Mouse (Mus musculus) midbrain, embryonic 15.5 days (tissue): ENCODE data around the gene Tsnax. TPM values are rescaled to one million over a fixed set of nuclear protein-coding genes. Genes with fewer than 3 reads are reported as not detected.
A peak's percentile ranks its signal among the peaks of the same experiment; 100 is the strongest.

Source experiments
- ATAC-seq: fragments of 200-750 bp; cut with Nextera tagmentation; replicated peaks from 2 replicates; pipeline ENCODE4 v1.8.0; 2017; ENCODE audit warnings: moderate TSS enrichment
- H3K27ac ChIP-seq: fragments of 300-500 bp; sonication (generic); 2 replicates; pipeline ENCODE4 v1.5.1; 2015; ENCODE audit warnings: mild to moderate bottlenecking, inconsistent platforms
- H3K27me3 ChIP-seq: fragments of 300-500 bp; sonication (generic); replicated peaks from 2 replicates; pipeline ENCODE4 v1.6.1; 2015; ENCODE audit warnings: inconsistent platforms
- H3K36me3 ChIP-seq: fragments of 300-500 bp; sonication (generic); replicated peaks from 2 replicates; pipeline ENCODE4 v1.6.1; 2015; ENCODE audit warnings: inconsistent platforms
- H3K4me1 ChIP-seq: fragments of 300-500 bp; sonication (generic); 2 replicates; pipeline ENCODE4 v1.6.1; 2015; ENCODE audit warnings: inconsistent platforms
- H3K4me2 ChIP-seq: fragments of 300-500 bp; sonication (generic); 2 replicates; pipeline ENCODE4 v1.6.1; 2015; ENCODE audit warnings: inconsistent platforms, mild to moderate bottlenecking, moderate library complexity
- H3K4me3 ChIP-seq: fragments of 300-500 bp; sonication (generic); 2 replicates; pipeline ENCODE4 v1.5.1; 2015; ENCODE audit warnings: mild to moderate bottlenecking, inconsistent platforms
- H3K9ac ChIP-seq: fragments of 300-500 bp; sonication (generic); 2 replicates; pipeline ENCODE4 v1.6.1; 2015; ENCODE audit warnings: mild to moderate bottlenecking, inconsistent platforms
- H3K9me3 ChIP-seq: fragments of 300-500 bp; sonication (generic); 2 replicates; pipeline ENCODE4 v1.6.1; 2016; ENCODE audit warnings: inconsistent platforms
- WGBS: fragments of 180-500 bp; shearing (Covaris S2); methylation state at CpG from one replicate; pipeline ENCODE4 v1.1.7; 2015; ENCODE audit warnings: mixed read lengths; 5-methylcytosine and 5-hydroxymethylcytosine counted together
- microRNA-seq: library from miRNA; unstranded; fragments of <30 nt; microRNA quantifications from one replicate; pipeline ENCODE4, GENCODE M21; 2016
- polyA plus RNA-seq: library from polyadenylated mRNA; unstranded; fragments of >200 nt; fragmentation: Nextera tagmentation; extraction: Ambion mirVana; gene quantifications from 2 replicates; pipeline ENCODE4 v1.2.1, GENCODE M21; 2015

Tsnax gene
- polyA plus RNA-seq, 1 experiment from 2014 or later = 234 TPM

DNA sequence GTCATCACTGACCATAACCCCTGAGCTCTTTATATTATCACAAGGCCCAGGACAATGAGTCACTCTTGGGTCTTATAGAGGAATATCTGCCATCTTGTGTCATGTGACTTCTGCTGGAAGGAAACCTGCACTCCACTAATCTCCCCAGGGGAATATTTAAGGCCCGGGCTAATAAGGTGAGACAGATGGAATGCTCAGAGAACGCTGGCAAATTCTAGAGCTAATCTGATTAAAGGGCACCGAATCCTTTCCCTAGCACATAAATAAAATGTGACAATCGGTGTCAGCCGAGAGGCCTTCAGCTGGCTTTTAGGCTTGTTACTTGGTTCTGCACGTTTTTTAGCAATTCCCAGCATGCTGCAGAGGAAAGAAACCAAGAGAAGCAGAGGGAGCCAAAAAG, 56.9 kb downstream of the Tsnax start:
- Histone ChIP-seq H3K9me3 (no peaks in the 10 kb centered on the region), H3K27ac (0 out of 2 replicates have a peak overlapping the region, but pooled peaks have one; percentile 28), H3K4me2 (no peak overlapping the region), H3K4me3 (no peak overlapping the region), H3K27me3 (no peaks in the 10 kb centered on the region), H3K9ac (no peak overlapping the region), H3K36me3 (no peaks in the 10 kb centered on the region), H3K4me1 (peaks cover 3% of the 10 kb centered on the region; the same call in 1 of the 2 replicates)
- 26% methylated on average over 6 of the region's 6 CpGs for WGBS
- no peak for ATAC-seq

DNA sequence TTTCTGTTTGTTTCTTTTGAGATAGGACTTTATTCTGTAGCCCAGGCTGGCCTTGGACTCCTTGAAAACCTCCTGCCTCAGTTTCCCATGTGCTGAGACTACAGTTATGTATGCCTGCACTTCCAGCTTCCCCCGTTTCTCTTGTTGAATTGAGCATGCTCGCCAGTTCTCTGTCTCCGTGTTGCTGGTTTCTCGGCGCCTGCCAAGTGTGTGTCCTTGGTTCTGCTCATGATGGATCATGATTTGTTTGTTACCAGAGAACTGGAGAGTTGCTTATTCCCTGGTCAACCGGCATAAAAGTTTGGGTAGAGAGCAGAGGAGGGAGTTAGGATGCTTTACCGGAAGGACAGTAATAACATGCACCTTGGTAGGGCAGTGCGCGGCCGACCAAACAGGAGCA, 61.3 kb downstream of the Tsnax start:
- peaks cover 10% of the 10 kb centered on the region; the same call in 1 of the 2 replicates for H3K4me1 ChIP-seq
- H3K9me3 ChIP-seq = no peaks in the 10 kb centered on the region
- 93% methylated on average over 10 of the region's 10 CpGs for WGBS
- H3K4me3 ChIP-seq = no peak overlapping the region
- H3K27me3 ChIP-seq = no peaks in the 10 kb centered on the region
- no peak overlapping the region for H3K4me2 ChIP-seq
- no peaks in the 10 kb centered on the region for H3K36me3 ChIP-seq
- no peak overlapping the region for H3K27ac ChIP-seq
- ATAC-seq = no peak
- no peak overlapping the region for H3K9ac ChIP-seq

DNA sequence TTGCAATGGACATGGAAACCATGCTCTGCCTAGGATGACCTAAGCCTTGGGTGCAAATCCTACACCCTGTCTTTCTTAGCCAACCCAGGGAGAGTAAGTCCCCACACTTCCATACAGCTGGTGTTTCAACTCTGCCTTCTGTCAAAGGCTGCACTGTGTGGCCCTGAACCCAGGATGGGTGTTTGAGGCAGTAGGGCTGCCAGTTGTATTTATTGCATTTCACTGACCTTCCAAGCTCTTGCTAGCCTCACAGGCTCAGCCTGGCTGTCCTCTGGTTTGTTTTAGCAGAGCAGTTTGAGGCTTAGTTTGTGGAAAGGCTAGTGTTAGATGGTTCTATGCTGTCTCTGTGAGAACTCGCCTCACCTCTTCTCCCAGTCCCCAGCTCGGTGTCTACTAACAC, 61.8 kb downstream of the Tsnax start:
- Histone ChIP-seq H3K27ac (no peak overlapping the region), H3K4me2 (no peak overlapping the region), H3K27me3 (no peaks in the 10 kb centered on the region), H3K36me3 (no peaks in the 10 kb centered on the region), H3K4me3 (no peak overlapping the region), H3K9ac (no peak overlapping the region), H3K4me1 (peaks cover 10% of the 10 kb centered on the region; the same call in 1 of the 2 replicates), H3K9me3 (no peaks in the 10 kb centered on the region)
- 92% methylated on average over 2 of the region's 2 CpGs for WGBS
- ATAC-seq = no peak

DNA sequence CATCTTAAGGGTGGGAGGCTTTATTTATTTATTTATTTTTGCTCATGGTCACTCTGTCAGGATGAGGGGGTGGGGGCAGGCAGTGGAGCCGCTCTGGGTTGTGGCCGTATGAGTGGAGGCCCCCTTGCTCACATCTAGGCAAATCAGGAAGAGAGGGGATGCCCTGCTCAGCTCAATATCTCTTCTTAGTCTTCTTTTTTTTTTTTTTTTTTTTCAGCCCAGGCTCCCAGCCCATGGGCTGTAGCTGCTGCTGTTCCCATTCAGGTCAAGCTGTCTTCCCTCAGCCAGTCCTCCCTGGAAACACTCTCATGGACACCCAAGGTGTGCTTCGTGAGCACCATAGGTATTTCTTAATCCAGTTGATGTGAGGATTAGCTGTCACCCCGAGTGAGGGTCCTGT, 62.6 kb downstream of the Tsnax start:
- Histone ChIP-seq H3K4me3 (no peak overlapping the region), H3K9me3 (no peaks in the 10 kb centered on the region), H3K4me1 (peaks cover 11% of the 10 kb centered on the region), H3K27ac (no peak overlapping the region), H3K4me2 (no peak overlapping the region), H3K36me3 (no peaks in the 10 kb centered on the region), H3K27me3 (no peaks in the 10 kb centered on the region), H3K9ac (no peak overlapping the region)
- WGBS = 82% methylated on average over 4 of the region's 4 CpGs
- ATAC-seq = no peak

DNA sequence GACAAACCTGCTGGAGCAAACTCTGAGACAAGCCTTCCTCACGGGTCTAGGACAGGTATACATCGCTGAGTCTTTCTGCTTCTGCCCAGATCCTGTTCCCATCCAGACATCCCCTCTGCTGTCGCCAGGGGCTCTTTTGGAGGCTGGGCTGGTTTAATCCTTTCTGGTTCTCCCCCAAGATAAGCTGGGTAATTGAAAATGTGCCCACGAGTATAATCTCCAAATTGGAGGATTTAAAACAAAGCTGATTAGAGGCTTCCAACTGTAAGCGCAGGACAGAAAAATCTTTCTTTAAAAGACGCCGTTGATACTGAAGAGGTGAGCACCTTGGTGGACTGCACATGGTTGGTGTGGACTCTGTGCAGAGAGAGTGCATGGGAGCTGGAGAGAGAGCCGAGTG, 64.5 kb downstream of the Tsnax start:
- ATAC-seq = no peak

DNA sequence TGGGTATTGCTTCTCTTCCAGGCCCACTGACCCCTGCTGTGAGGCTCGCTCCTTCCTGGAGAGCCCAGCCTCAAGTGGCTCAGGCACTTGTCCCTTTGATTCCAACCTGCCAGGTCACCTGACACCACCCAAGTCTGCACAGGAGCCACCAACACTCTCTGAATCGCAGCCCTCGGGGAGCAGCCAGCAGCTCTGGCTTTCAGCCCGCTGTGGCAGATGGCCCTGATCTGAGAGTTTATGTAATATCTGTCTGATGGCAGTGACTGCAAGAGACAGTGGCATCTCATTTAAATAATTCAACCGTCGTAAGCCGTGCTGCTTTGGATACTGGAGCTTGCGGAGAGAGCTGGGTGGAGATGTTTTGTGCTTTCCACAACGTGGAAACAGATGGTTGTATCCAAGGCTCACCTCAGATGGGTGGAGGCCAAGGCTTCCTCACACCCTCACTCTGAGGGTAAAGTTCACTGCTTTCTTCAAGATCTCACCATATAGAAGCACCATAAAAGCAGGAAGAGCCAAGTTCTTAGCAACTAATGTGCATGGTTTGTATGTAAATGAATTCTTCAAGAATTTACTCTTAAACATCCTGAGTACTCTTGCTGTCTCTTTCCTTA, 66.1 kb downstream of the Tsnax start:
- Histone ChIP-seq H3K36me3 (no peaks in the 10 kb centered on the region), H3K9me3 (no peaks in the 10 kb centered on the region), H3K9ac (no peak overlapping the region), H3K27me3 (no peaks in the 10 kb centered on the region), H3K4me1 (peaks cover 23% of the 10 kb centered on the region), H3K27ac (no peak overlapping the region), H3K4me2 (no peak overlapping the region), H3K4me3 (no peak overlapping the region)
- no peak; the same call in 1 of the 2 replicates for ATAC-seq
- 24% methylated on average over 9 of the region's 9 CpGs for WGBS

More for the DNA sequence above, 64.5 kb downstream of the Tsnax start:
- H3K9ac ChIP-seq = no peak overlapping the region
- H3K27ac ChIP-seq = no peak overlapping the region
- WGBS = 47% methylated on average over 8 of the region's 8 CpGs
- H3K36me3 ChIP-seq = no peaks in the 10 kb centered on the region
- peaks cover 23% of the 10 kb centered on the region for H3K4me1 ChIP-seq
- H3K9me3 ChIP-seq = no peaks in the 10 kb centered on the region
- no peak overlapping the region for H3K4me2 ChIP-seq
- H3K27me3 ChIP-seq = no peaks in the 10 kb centered on the region
- no peak overlapping the region for H3K4me3 ChIP-seq

DNA sequence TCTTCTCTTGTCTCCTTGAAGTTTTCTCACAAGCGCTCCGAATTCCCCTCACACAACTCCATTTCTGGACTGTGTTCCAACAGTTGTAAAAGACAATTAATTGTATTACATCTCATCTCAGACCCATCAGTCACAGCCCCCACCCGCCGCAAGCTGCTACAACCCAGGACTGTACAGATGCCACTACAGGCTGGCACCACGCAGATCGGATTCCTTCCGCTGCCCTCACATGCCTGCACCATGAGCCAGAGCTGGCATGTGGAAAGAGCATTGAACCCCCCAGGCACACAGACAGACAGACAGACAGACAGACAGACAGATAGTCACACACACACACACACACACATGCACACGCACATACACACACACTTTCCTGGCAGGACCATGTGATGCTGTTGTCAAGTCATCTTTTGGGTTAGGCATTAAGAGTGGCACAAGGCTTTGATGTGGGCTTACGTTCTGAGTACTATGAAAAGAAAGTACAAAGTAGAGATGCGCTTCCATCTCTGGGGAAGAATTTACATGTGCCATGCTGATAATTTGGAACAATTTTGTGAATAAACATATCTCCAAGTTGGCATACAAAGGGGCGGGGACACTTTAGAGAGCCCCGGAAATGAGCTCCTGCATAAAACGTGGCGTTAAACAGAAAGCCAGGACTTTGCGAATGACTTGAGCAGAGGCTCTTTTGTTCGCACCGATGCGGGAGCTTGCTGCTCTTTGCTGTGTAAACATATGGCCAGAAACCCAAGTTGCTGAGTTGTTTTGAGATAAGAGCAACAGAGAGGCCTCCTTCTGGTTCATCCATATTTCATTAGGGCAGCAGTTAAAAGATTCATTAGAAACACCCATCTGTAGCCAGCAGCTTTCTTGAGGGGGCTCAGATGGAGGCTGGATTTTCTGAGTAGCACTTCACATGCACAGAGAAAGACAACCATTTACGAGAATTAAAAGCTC, 67.9 kb downstream of the Tsnax start:
- WGBS = 58% methylated on average over 19 of the region's 19 CpGs
- H3K4me3 ChIP-seq = no peak overlapping the region
- H3K9me3 ChIP-seq = no peaks in the 10 kb centered on the region
- H3K27me3 ChIP-seq = no peaks in the 10 kb centered on the region
- no peak overlapping the region for H3K9ac ChIP-seq
- peak; percentile 17; the same call in 1 of the 2 replicates for ATAC-seq
- H3K36me3 ChIP-seq = no peaks in the 10 kb centered on the region
- H3K4me1 ChIP-seq = peaks cover 23% of the 10 kb centered on the region
- H3K4me2 ChIP-seq = peak overlapping the region; percentile 14; the same call in 1 of the 2 replicates
- H3K27ac ChIP-seq = peak overlapping the region; percentile 26; the same call in 1 of the 2 replicates

DNA sequence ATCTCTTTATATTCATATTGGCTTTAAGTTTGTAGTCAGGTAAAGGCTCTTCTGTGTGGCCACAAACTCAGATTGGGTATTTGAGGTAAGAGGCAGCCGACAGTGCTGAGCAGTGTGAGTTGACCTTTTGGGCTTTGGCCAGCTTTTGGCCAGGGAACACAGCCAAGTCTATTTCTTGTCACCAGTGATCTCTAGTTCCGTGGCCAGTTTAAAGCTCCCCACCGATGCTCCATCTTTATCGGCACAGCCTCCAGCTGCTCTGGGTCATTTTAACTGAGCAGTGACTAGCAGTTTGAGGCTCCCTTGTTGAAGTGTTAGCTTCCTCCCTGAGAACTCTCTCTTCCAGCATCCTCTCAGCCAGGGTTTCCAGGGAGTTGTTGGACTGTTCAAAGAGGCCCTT, 70.9 kb downstream of the Tsnax start:
- Histone ChIP-seq H3K4me3 (no peak overlapping the region), H3K4me1 (peaks cover 13% of the 10 kb centered on the region), H3K36me3 (no peaks in the 10 kb centered on the region), H3K27ac (no peak overlapping the region), H3K9me3 (no peaks in the 10 kb centered on the region), H3K9ac (no peak overlapping the region), H3K27me3 (no peaks in the 10 kb centered on the region), H3K4me2 (no peak overlapping the region)
- ATAC-seq = no peak
- WGBS = 65% methylated on average over 4 of the region's 4 CpGs

Small RNA genes lying within 50 kb of the gene (microRNA-seq; reads per million reads assigned to microRNA genes)
- gene Gm22197 = not detected

Other genes starting within 250 kb of the Tsnax start
- gene Trim67, start 219.9 kb upstream of the Tsnax start, polyA plus RNA-seq = 29.2 and 30.8 TPM in 2 replicates
- gene Gnpat, start 150.0 kb upstream of the Tsnax start, polyA plus RNA-seq = 77.5 and 83.9 TPM in 2 replicates
- gene 2810004N23Rik, start 149.9 kb upstream of the Tsnax start, polyA plus RNA-seq = 27.4 and 28.3 TPM in 2 replicates
- gene Exoc8, start 115.3 kb upstream of the Tsnax start, polyA plus RNA-seq = 15.5 and 16.3 TPM in 2 replicates
- 10.4 and 10.7 TPM in 2 replicates for gene Sprtn, start 115.1 kb upstream of the Tsnax start, polyA plus RNA-seq
- 17.8 and 18.1 TPM in 2 replicates for gene Egln1, start 63.7 kb upstream of the Tsnax start, polyA plus RNA-seq
- 1.6 TPM in 2 replicates for gene Disc1, start 41.2 kb downstream of the Tsnax start, polyA plus RNA-seq